Mouse (Mus musculus): ENCODE measurements around the gene Cpne4. TPM values are rescaled to one million over a fixed set of nuclear protein-coding genes. Genes with fewer than 3 reads are reported as not detected.

Cpne4 gene
- polyA plus RNA-seq, 1 experiment from 2014 or later, result 1.4 TPM

GRCm38 (mm10) chr9:104998225-104998624, 451.1 kb downstream of the Cpne4 start:
- H3K4me3 ChIP-seq (ENCODE audit: low read depth, low read length), result no peak overlapping the region
- H3K9ac ChIP-seq (ENCODE audit: low read depth, low read length), result no peak overlapping the region
- 41% methylated on average over 1 of the region's 1 CpGs for WGBS
- H3K9me3 ChIP-seq (ENCODE audit: control insufficient read depth, low read length), result 0 out of 2 replicates have a peak, but pooled peaks cover 2% of the 10 kb centered on the region
- no peaks in the 10 kb centered on the region for H3K4me1 ChIP-seq (replicated peaks; ENCODE audit: control insufficient read depth, insufficient read depth, low read length)
- no peak overlapping the region for H3K27ac ChIP-seq (ENCODE audit: low read depth, low read length)
- no peaks in the 10 kb centered on the region for H3K27me3 ChIP-seq (replicated peaks; ENCODE audit: control insufficient read depth, insufficient read depth, low read length)
- no peaks in the 10 kb centered on the region for H3K36me3 ChIP-seq (ENCODE audit: control insufficient read depth, insufficient read depth, low read length)
- DNase-seq (ENCODE audit: low spot score) (no peak), ATAC-seq (replicated peaks; ENCODE audit: low FRiP score) (no peak)
- no peak overlapping the region for H3K4me2 ChIP-seq

DNA sequence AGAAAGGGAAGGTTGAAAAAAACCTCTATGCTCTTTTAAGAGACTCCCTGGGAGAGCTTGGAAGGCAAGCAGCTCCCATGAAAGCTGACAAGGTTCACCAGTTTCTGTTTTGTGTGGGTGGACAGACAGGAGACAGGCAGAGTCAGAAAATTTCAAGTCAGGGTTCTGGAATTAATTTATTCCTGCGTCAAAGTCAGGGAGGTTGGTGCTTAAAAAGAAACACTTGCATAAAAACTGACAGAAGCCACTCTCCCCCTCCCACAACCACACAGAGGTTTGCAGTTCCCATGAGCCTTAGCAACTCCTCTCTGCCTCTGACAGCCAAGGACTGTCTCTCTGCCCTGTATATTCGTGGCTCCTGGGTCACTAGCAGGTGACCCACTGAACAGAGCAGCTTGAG, 463.6 kb downstream of the Cpne4 start:
- Histone ChIP-seq H3K4me3 (ENCODE audit: low read depth, low read length) (no peak overlapping the region), H3K27me3 (replicated peaks; ENCODE audit: control insufficient read depth, insufficient read depth, low read length) (no peaks in the 10 kb centered on the region), H3K4me1 (replicated peaks; ENCODE audit: control insufficient read depth, insufficient read depth, low read length) (no peaks in the 10 kb centered on the region), H3K27ac (ENCODE audit: low read depth, low read length) (no peak overlapping the region), H3K9ac (ENCODE audit: low read depth, low read length) (no peak overlapping the region), H3K4me2 (no peak overlapping the region), H3K9me3 (ENCODE audit: control insufficient read depth, low read length) (no peaks in the 10 kb centered on the region), H3K36me3 (ENCODE audit: control insufficient read depth, insufficient read depth, low read length) (no peaks in the 10 kb centered on the region)
- DNase-seq (ENCODE audit: low spot score) (no peak), ATAC-seq (replicated peaks; ENCODE audit: low FRiP score) (no peak)
- 33% methylated on average over 2 of the region's 2 CpGs for WGBS

- no peaks in the 10 kb centered on the region for H3K9me3 ChIP-seq (ENCODE audit: control insufficient read depth, low read length)
- WGBS, result 88% methylated on average over 7 of the region's 7 CpGs
- no peak overlapping the region for H3K9ac ChIP-seq (ENCODE audit: low read depth, low read length)
- no peak overlapping the region for H3K27ac ChIP-seq (ENCODE audit: low read depth, low read length)
- ATAC-seq (replicated peaks; ENCODE audit: low FRiP score) (no peak), DNase-seq (ENCODE audit: low spot score) (no peak)
- H3K4me2 ChIP-seq, result no peak overlapping the region
- H3K36me3 ChIP-seq (ENCODE audit: control insufficient read depth, insufficient read depth, low read length), result no peaks in the 10 kb centered on the region
- no peaks in the 10 kb centered on the region for H3K4me1 ChIP-seq (replicated peaks; ENCODE audit: control insufficient read depth, insufficient read depth, low read length)
- no peak overlapping the region for H3K4me3 ChIP-seq (ENCODE audit: low read depth, low read length)
- no peaks in the 10 kb centered on the region for H3K27me3 ChIP-seq (replicated peaks; ENCODE audit: control insufficient read depth, insufficient read depth, low read length)
Observed at GRCm38 (mm10) chr9:105018186-105018585, 471.1 kb downstream of the Cpne4 start.

- no peaks in the 10 kb centered on the region for H3K36me3 ChIP-seq (ENCODE audit: control insufficient read depth, insufficient read depth, low read length)
- no peaks in the 10 kb centered on the region for H3K9me3 ChIP-seq (ENCODE audit: control insufficient read depth, low read length)
- no peak overlapping the region for H3K9ac ChIP-seq (ENCODE audit: low read depth, low read length)
- no peaks in the 10 kb centered on the region for H3K27me3 ChIP-seq (replicated peaks; ENCODE audit: control insufficient read depth, insufficient read depth, low read length)
- DNase-seq (ENCODE audit: low spot score) (no peak), ATAC-seq (replicated peaks; ENCODE audit: low FRiP score) (no peak)
- H3K4me2 ChIP-seq, result no peak overlapping the region
- WGBS, result 68% methylated on average over 3 of the region's 3 CpGs
- no peak overlapping the region for H3K27ac ChIP-seq (ENCODE audit: low read depth, low read length)
- H3K4me3 ChIP-seq (ENCODE audit: low read depth, low read length), result no peak overlapping the region
- H3K4me1 ChIP-seq (replicated peaks; ENCODE audit: control insufficient read depth, insufficient read depth, low read length), result no peaks in the 10 kb centered on the region
Observed at GRCm38 (mm10) chr9:105028311-105028710, 481.2 kb downstream of the Cpne4 start.

GRCm38 (mm10) chr9:105032572-105032971, 485.5 kb downstream of the Cpne4 start:
- DNase-seq (ENCODE audit: low spot score), result no peak
- no peak for ATAC-seq (replicated peaks; ENCODE audit: low FRiP score)
- Histone ChIP-seq H3K4me2 (no peak overlapping the region), H3K4me3 (ENCODE audit: low read depth, low read length) (no peak overlapping the region), H3K27ac (ENCODE audit: low read depth, low read length) (no peak overlapping the region), H3K9me3 (ENCODE audit: control insufficient read depth, low read length) (no peaks in the 10 kb centered on the region), H3K27me3 (replicated peaks; ENCODE audit: control insufficient read depth, insufficient read depth, low read length) (no peaks in the 10 kb centered on the region), H3K9ac (ENCODE audit: low read depth, low read length) (no peak overlapping the region), H3K36me3 (ENCODE audit: control insufficient read depth, insufficient read depth, low read length) (no peaks in the 10 kb centered on the region), H3K4me1 (replicated peaks; ENCODE audit: control insufficient read depth, insufficient read depth, low read length) (no peaks in the 10 kb centered on the region)
- WGBS, result 89% methylated on average over 9 of the region's 9 CpGs

GRCm38 (mm10) chr9:105033641-105034040, 486.6 kb downstream of the Cpne4 start:
- H3K9ac ChIP-seq (ENCODE audit: low read depth, low read length), result no peak overlapping the region
- no peak overlapping the region for H3K4me2 ChIP-seq
- H3K27ac ChIP-seq (ENCODE audit: low read depth, low read length), result no peak overlapping the region
- ATAC-seq (replicated peaks; ENCODE audit: low FRiP score), result no peak
- no peaks in the 10 kb centered on the region for H3K9me3 ChIP-seq (ENCODE audit: control insufficient read depth, low read length)
- no peaks in the 10 kb centered on the region for H3K36me3 ChIP-seq (ENCODE audit: control insufficient read depth, insufficient read depth, low read length)
- DNase-seq (ENCODE audit: low spot score), result no peak
- no peaks in the 10 kb centered on the region for H3K27me3 ChIP-seq (replicated peaks; ENCODE audit: control insufficient read depth, insufficient read depth, low read length)
- no peak overlapping the region for H3K4me3 ChIP-seq (ENCODE audit: low read depth, low read length)
- 82% methylated on average over 7 of the region's 7 CpGs for WGBS
- no peaks in the 10 kb centered on the region for H3K4me1 ChIP-seq (replicated peaks; ENCODE audit: control insufficient read depth, insufficient read depth, low read length)

DNA sequence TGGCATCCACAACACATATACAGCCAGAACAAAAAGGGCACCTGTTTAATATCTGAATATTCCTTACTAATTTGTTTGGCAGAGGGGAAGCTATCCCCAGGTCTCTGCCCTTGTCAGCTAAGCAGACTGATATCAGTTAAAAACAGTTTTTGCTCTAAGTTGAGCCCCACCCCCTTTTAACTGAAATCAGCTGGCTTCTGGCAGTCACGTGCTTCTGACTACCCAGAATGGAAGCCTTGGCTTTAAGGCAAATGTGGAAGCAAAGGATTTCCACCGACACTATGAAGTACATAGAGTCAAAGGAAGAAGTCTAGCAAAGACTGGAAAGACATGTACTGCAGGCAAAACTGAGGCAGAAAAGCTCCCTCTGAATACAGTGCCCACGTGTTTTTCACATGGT, 490.8 kb downstream of the Cpne4 start:
- DNase-seq (ENCODE audit: low spot score) (no peak), ATAC-seq (replicated peaks; ENCODE audit: low FRiP score) (no peak)
- no peak overlapping the region for H3K4me2 ChIP-seq
- H3K4me3 ChIP-seq (ENCODE audit: low read depth, low read length), result no peak overlapping the region
- WGBS, result 71% methylated on average over 3 of the region's 3 CpGs
- H3K4me1 ChIP-seq (replicated peaks; ENCODE audit: control insufficient read depth, insufficient read depth, low read length), result no peaks in the 10 kb centered on the region
- no peak overlapping the region for H3K9ac ChIP-seq (ENCODE audit: low read depth, low read length)
- H3K27ac ChIP-seq (ENCODE audit: low read depth, low read length), result no peak overlapping the region
- no peaks in the 10 kb centered on the region for H3K36me3 ChIP-seq (ENCODE audit: control insufficient read depth, insufficient read depth, low read length)
- H3K27me3 ChIP-seq (replicated peaks; ENCODE audit: control insufficient read depth, insufficient read depth, low read length), result no peaks in the 10 kb centered on the region
- H3K9me3 ChIP-seq (ENCODE audit: control insufficient read depth, low read length), result no peaks in the 10 kb centered on the region

DNA sequence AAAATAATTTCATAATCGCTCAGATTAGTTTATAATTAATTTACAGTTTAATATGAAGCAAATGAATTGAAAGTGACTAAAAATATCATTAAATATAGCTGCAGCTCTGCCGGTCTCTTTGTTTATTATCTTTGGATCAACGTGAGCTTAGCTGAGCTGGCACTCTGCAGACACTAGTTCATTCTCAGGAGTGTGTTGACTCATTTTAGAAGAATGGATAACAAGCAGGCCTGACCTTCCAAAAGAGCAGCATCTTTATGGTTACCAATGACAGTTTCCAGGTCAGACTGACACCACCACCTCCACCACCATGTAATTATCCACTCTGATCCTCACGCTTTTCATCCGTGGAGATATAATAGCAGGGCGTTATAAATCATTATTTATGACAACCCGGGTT, 498.9 kb downstream of the Cpne4 start:
- ATAC-seq (replicated peaks; ENCODE audit: low FRiP score) (no peak), DNase-seq (ENCODE audit: low spot score) (no peak)
- 75% methylated on average over 7 of the region's 7 CpGs for WGBS
- Histone ChIP-seq H3K4me3 (ENCODE audit: low read depth, low read length) (no peak overlapping the region), H3K27ac (ENCODE audit: low read depth, low read length) (no peak overlapping the region), H3K9me3 (ENCODE audit: control insufficient read depth, low read length) (no peaks in the 10 kb centered on the region), H3K4me2 (no peak overlapping the region), H3K9ac (ENCODE audit: low read depth, low read length) (no peak overlapping the region), H3K27me3 (replicated peaks; ENCODE audit: control insufficient read depth, insufficient read depth, low read length) (no peaks in the 10 kb centered on the region), H3K36me3 (ENCODE audit: control insufficient read depth, insufficient read depth, low read length) (no peaks in the 10 kb centered on the region), H3K4me1 (replicated peaks; ENCODE audit: control insufficient read depth, insufficient read depth, low read length) (no peaks in the 10 kb centered on the region)

DNA sequence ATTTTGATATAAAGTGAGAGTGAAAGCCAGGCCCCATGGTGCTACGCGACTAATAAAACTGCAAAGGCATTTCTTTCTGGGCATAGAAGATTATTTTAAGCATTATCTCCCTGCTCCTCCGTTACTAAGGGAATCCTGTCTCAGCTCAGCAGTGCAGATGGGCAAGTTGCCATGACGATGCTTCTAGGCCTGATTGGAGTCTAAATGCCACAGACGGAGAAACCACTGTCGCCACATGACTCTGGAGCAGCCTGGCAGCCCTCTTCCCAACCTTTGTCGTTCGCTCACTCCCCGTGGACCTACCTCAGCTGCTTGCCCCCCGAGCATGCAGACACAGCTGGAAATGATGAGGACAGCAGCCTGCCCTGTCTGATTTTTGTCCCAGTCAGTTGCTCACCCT, 501.3 kb downstream of the Cpne4 start:
- WGBS, result 67% methylated on average over 10 of the region's 10 CpGs
- Histone ChIP-seq H3K27me3 (replicated peaks; ENCODE audit: control insufficient read depth, insufficient read depth, low read length) (no peaks in the 10 kb centered on the region), H3K4me2 (no peak overlapping the region), H3K27ac (ENCODE audit: low read depth, low read length) (no peak overlapping the region), H3K9ac (ENCODE audit: low read depth, low read length) (no peak overlapping the region), H3K36me3 (ENCODE audit: control insufficient read depth, insufficient read depth, low read length) (no peaks in the 10 kb centered on the region), H3K9me3 (ENCODE audit: control insufficient read depth, low read length) (no peaks in the 10 kb centered on the region), H3K4me1 (replicated peaks; ENCODE audit: control insufficient read depth, insufficient read depth, low read length) (no peaks in the 10 kb centered on the region), H3K4me3 (ENCODE audit: low read depth, low read length) (no peak overlapping the region)
- no peak for DNase-seq (ENCODE audit: low spot score)
- ATAC-seq (replicated peaks; ENCODE audit: low FRiP score), result no peak

Data from liver, embryonic 11.5 days (tissue).